Mouse (Mus musculus) left cerebral cortex, adult 6 months (tissue): ENCODE data around the gene Slc45a1. TPM values are rescaled to one million over a fixed set of nuclear protein-coding genes. Genes with fewer than 3 reads are reported as not detected.

Experiments used
- long read RNA-seq, 2 experiments: library from polyadenylated mRNA; unstranded; transcript quantifications; one replicate each; pipeline ENCODE4 v2.0.0; 2019 to 2020
- polyA plus RNA-seq: library from polyadenylated mRNA; unstranded; fragments of <200 nt; fragmentation: Nextera tagmentation; gene quantifications from 2 replicates; pipeline ENCODE4 v1.2.3, GENCODE M21; 2021

Slc45a1 gene
- 10.3 and 21.3 TPM in 2 replicates for polyA plus RNA-seq
- long read RNA-seq, experiment 1, transcript Slc45a1-201 (9 exons, 3,387 nt): major isoform, 98 of 138 reads
- long read RNA-seq, experiment 1, partial matches to known transcripts: 20 of 138 reads
- long read RNA-seq, experiment 1, other reads (novel, unspliced or antisense): 16 of 138 reads
- long read RNA-seq, experiment 2, partial matches to known transcripts: 15 of 21 reads
- long read RNA-seq, experiment 2, other reads (novel, unspliced or antisense): 2 of 21 reads

GRCm38 (mm10) chr4:150651390-150652277 lies at the start of gene Slc45a1:
TSS of gene Slc45a1 (minus strand) at chr4:150652174.

Other genes with a start within 250 kb of the Slc45a1 start
- 21.6 and 21.8 TPM in 2 replicates for gene Errfi1, start 201.7 kb upstream of the Slc45a1 start, polyA plus RNA-seq